Mouse (Mus musculus): ENCODE data around the gene Dock1. TPM values are rescaled to one million over a fixed set of nuclear protein-coding genes. Genes with fewer than 3 reads are reported as not detected.

Dock1 gene
- polyA plus RNA-seq, 1 experiment from 2014 or later, result 48.4 TPM

- Histone ChIP-seq H3K27ac (ENCODE audit: low read length) (no peak overlapping the region), H3K27me3 (ENCODE audit: control insufficient read depth, insufficient read depth, low read length) (no peaks in the 10 kb centered on the region), H3K9ac (replicated peaks; ENCODE audit: low read depth, low read length) (no peak overlapping the region), H3K4me3 (ENCODE audit: low read depth, low read length) (no peak overlapping the region), H3K4me1 (ENCODE audit: control insufficient read depth, insufficient read depth, low read length) (no peaks in the 10 kb centered on the region), H3K36me3 (ENCODE audit: control insufficient read depth, insufficient read depth, low read length) (peaks cover 57% of the 10 kb centered on the region), H3K4me2 (replicated peaks; ENCODE audit: low read depth, low read length) (no peak overlapping the region), H3K9me3 (ENCODE audit: control insufficient read depth, low read depth, low read length) (no peaks in the 10 kb centered on the region)
- WGBS, result 83% methylated on average over 6 of the region's 6 CpGs
- no peak for ATAC-seq (ENCODE audit: insufficient number of reproducible peaks, insufficient read depth, low FRiP score, low read depth)
These were observed 103.4 kb downstream of the Dock1 start for GRCm38 (mm10) chr7:134773761-134774415.

GRCm38 (mm10) chr7:134774468-134775162, 104.2 kb downstream of the Dock1 start:
- Histone ChIP-seq H3K4me1 (ENCODE audit: control insufficient read depth, insufficient read depth, low read length) (no peaks in the 10 kb centered on the region), H3K36me3 (ENCODE audit: control insufficient read depth, insufficient read depth, low read length) (peaks cover 58% of the 10 kb centered on the region), H3K27me3 (ENCODE audit: control insufficient read depth, insufficient read depth, low read length) (no peaks in the 10 kb centered on the region), H3K4me3 (ENCODE audit: low read depth, low read length) (no peak overlapping the region), H3K9ac (replicated peaks; ENCODE audit: low read depth, low read length) (no peak overlapping the region), H3K4me2 (replicated peaks; ENCODE audit: low read depth, low read length) (no peak overlapping the region), H3K9me3 (ENCODE audit: control insufficient read depth, low read depth, low read length) (no peaks in the 10 kb centered on the region), H3K27ac (ENCODE audit: low read length) (no peak overlapping the region)
- ATAC-seq (ENCODE audit: insufficient number of reproducible peaks, insufficient read depth, low FRiP score, low read depth), result no peak
- WGBS, result 88% methylated on average over 6 of the region's 6 CpGs

- Histone ChIP-seq H3K4me2 (replicated peaks; ENCODE audit: low read depth, low read length) (no peak overlapping the region), H3K9ac (replicated peaks; ENCODE audit: low read depth, low read length) (no peak overlapping the region), H3K27ac (ENCODE audit: low read length) (no peak overlapping the region), H3K27me3 (ENCODE audit: control insufficient read depth, insufficient read depth, low read length) (no peaks in the 10 kb centered on the region), H3K36me3 (ENCODE audit: control insufficient read depth, insufficient read depth, low read length) (peaks cover 50% of the 10 kb centered on the region), H3K9me3 (ENCODE audit: control insufficient read depth, low read depth, low read length) (no peaks in the 10 kb centered on the region), H3K4me3 (ENCODE audit: low read depth, low read length) (no peak overlapping the region), H3K4me1 (ENCODE audit: control insufficient read depth, insufficient read depth, low read length) (no peaks in the 10 kb centered on the region)
- ATAC-seq (ENCODE audit: insufficient number of reproducible peaks, insufficient read depth, low FRiP score, low read depth), result no peak
- 87% methylated on average over 10 of the region's 10 CpGs for WGBS
These were observed 105.2 kb downstream of the Dock1 start for GRCm38 (mm10) chr7:134775671-134776070.

- 88% methylated on average over 6 of the region's 6 CpGs for WGBS
- H3K9ac ChIP-seq (replicated peaks; ENCODE audit: low read depth, low read length), result no peak overlapping the region
- no peak overlapping the region for H3K27ac ChIP-seq (ENCODE audit: low read length)
- H3K36me3 ChIP-seq (ENCODE audit: control insufficient read depth, insufficient read depth, low read length), result peaks cover 50% of the 10 kb centered on the region
- no peaks in the 10 kb centered on the region for H3K9me3 ChIP-seq (ENCODE audit: control insufficient read depth, low read depth, low read length)
- no peak overlapping the region for H3K4me2 ChIP-seq (replicated peaks; ENCODE audit: low read depth, low read length)
- no peaks in the 10 kb centered on the region for H3K4me1 ChIP-seq (ENCODE audit: control insufficient read depth, insufficient read depth, low read length)
- no peaks in the 10 kb centered on the region for H3K27me3 ChIP-seq (ENCODE audit: control insufficient read depth, insufficient read depth, low read length)
- no peak for ATAC-seq (ENCODE audit: insufficient number of reproducible peaks, insufficient read depth, low FRiP score, low read depth)
- H3K4me3 ChIP-seq (ENCODE audit: low read depth, low read length), result no peak overlapping the region
These were observed 105.9 kb downstream of the Dock1 start for GRCm38 (mm10) chr7:134776306-134776705.

DNA sequence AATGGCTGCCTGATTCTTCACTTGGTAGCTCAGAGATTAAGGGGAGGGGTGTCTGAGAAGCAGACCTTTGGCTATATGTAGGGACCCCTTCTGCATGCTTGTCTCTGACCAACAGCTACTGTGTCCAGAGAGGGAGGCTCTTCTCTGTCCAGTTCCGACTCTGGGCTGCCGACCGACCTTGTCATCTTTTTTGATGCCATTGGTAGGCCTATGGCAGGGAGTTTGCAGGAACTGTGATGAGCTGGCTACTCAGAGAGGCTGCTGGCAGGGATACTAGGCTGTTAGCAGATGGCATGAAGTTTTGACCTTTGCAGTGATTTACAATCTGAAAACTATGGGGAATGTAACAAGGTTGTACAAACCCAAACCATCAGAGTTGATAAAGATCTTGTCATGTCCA, 109.3 kb downstream of the Dock1 start:
- 95% methylated on average over 3 of the region's 3 CpGs for WGBS
- no peaks in the 10 kb centered on the region for H3K4me1 ChIP-seq (ENCODE audit: control insufficient read depth, insufficient read depth, low read length)
- H3K9me3 ChIP-seq (ENCODE audit: control insufficient read depth, low read depth, low read length), result no peaks in the 10 kb centered on the region
- no peaks in the 10 kb centered on the region for H3K27me3 ChIP-seq (ENCODE audit: control insufficient read depth, insufficient read depth, low read length)
- H3K4me2 ChIP-seq (replicated peaks; ENCODE audit: low read depth, low read length), result no peak overlapping the region
- no peak for ATAC-seq (ENCODE audit: insufficient number of reproducible peaks, insufficient read depth, low FRiP score, low read depth)
- H3K27ac ChIP-seq (ENCODE audit: low read length), result no peak overlapping the region
- H3K4me3 ChIP-seq (ENCODE audit: low read depth, low read length), result no peak overlapping the region
- no peak overlapping the region for H3K9ac ChIP-seq (replicated peaks; ENCODE audit: low read depth, low read length)
- H3K36me3 ChIP-seq (ENCODE audit: control insufficient read depth, insufficient read depth, low read length), result peaks cover 35% of the 10 kb centered on the region

GRCm38 (mm10) chr7:134787110-134787509, 116.7 kb downstream of the Dock1 start:
- no peak overlapping the region for H3K4me2 ChIP-seq (replicated peaks; ENCODE audit: low read depth, low read length)
- H3K9me3 ChIP-seq (ENCODE audit: control insufficient read depth, low read depth, low read length), result no peaks in the 10 kb centered on the region
- no peak overlapping the region for H3K27ac ChIP-seq (ENCODE audit: low read length)
- no peaks in the 10 kb centered on the region for H3K27me3 ChIP-seq (ENCODE audit: control insufficient read depth, insufficient read depth, low read length)
- no peaks in the 10 kb centered on the region for H3K4me1 ChIP-seq (ENCODE audit: control insufficient read depth, insufficient read depth, low read length)
- H3K9ac ChIP-seq (replicated peaks; ENCODE audit: low read depth, low read length), result no peak overlapping the region
- ATAC-seq (ENCODE audit: insufficient number of reproducible peaks, insufficient read depth, low FRiP score, low read depth), result no peak
- 74% methylated on average over 4 of the region's 4 CpGs for WGBS
- H3K36me3 ChIP-seq (ENCODE audit: control insufficient read depth, insufficient read depth, low read length), result peaks cover 40% of the 10 kb centered on the region
- no peak overlapping the region for H3K4me3 ChIP-seq (ENCODE audit: low read depth, low read length)

GRCm38 (mm10) chr7:134794889-134795288, 124.4 kb downstream of the Dock1 start:
- H3K4me2 ChIP-seq (replicated peaks; ENCODE audit: low read depth, low read length), result no peak overlapping the region
- H3K4me1 ChIP-seq (ENCODE audit: control insufficient read depth, insufficient read depth, low read length), result no peaks in the 10 kb centered on the region
- no peak for ATAC-seq (ENCODE audit: insufficient number of reproducible peaks, insufficient read depth, low FRiP score, low read depth)
- 92% methylated on average over 3 of the region's 3 CpGs for WGBS
- H3K9ac ChIP-seq (replicated peaks; ENCODE audit: low read depth, low read length), result no peak overlapping the region
- H3K27me3 ChIP-seq (ENCODE audit: control insufficient read depth, insufficient read depth, low read length), result no peaks in the 10 kb centered on the region
- no peak overlapping the region for H3K4me3 ChIP-seq (ENCODE audit: low read depth, low read length)
- H3K27ac ChIP-seq (ENCODE audit: low read length), result no peak overlapping the region
- no peaks in the 10 kb centered on the region for H3K9me3 ChIP-seq (ENCODE audit: control insufficient read depth, low read depth, low read length)
- peaks cover 27% of the 10 kb centered on the region for H3K36me3 ChIP-seq (ENCODE audit: control insufficient read depth, insufficient read depth, low read length)

GRCm38 (mm10) chr7:134800079-134800478, 129.6 kb downstream of the Dock1 start:
- H3K4me1 ChIP-seq (ENCODE audit: control insufficient read depth, insufficient read depth, low read length), result no peaks in the 10 kb centered on the region
- peaks cover 17% of the 10 kb centered on the region for H3K36me3 ChIP-seq (ENCODE audit: control insufficient read depth, insufficient read depth, low read length)
- no peak overlapping the region for H3K9ac ChIP-seq (replicated peaks; ENCODE audit: low read depth, low read length)
- H3K27me3 ChIP-seq (ENCODE audit: control insufficient read depth, insufficient read depth, low read length), result no peaks in the 10 kb centered on the region
- no peak overlapping the region for H3K4me3 ChIP-seq (ENCODE audit: low read depth, low read length)
- no peak overlapping the region for H3K27ac ChIP-seq (ENCODE audit: low read length)
- ATAC-seq (ENCODE audit: insufficient number of reproducible peaks, insufficient read depth, low FRiP score, low read depth), result no peak
- H3K4me2 ChIP-seq (replicated peaks; ENCODE audit: low read depth, low read length), result no peak overlapping the region
- WGBS, result 81% methylated on average over 4 of the region's 4 CpGs
- no peaks in the 10 kb centered on the region for H3K9me3 ChIP-seq (ENCODE audit: control insufficient read depth, low read depth, low read length)
